In genomic region chr13:15079148-15079547, GRCm38 (mm10) we compare ENCODE assay signal across 18 mouse cellular contexts.
DNase-seq lines count a peak whose midpoint lies in the region; ATAC-seq and TF ChIP-seq lines count a peak whose summit lies in the region.
"Had no signal": no experiment of that assay in that cellular context is flagged by ENCODE, and none has a peak within 500 bp of the region (broad histone marks: within the 10 kb centered on the region; RNA-seq: fewer than 3 reads in every experiment).

No protein-coding gene starts in this region.

- H3K9me3 ChIP-seq in forebrain, embryonic 14.5 days (replicated peaks; ENCODE audit: control insufficient read depth, low read length) = no peaks in the 10 kb centered on the region
- no peaks in the 10 kb centered on the region for H3K9me3 ChIP-seq in forebrain, embryonic 11.5 days (ENCODE audit: control insufficient read depth, low read length)
- 0 out of 2 replicates have a peak, but pooled peaks cover 4% of the 10 kb centered on the region for H3K9me3 ChIP-seq in midbrain, postnatal 0 days (ENCODE audit: low read length)
- no peaks in the 10 kb centered on the region for H3K9me3 ChIP-seq in midbrain, embryonic 16.5 days (replicated peaks; ENCODE audit: control insufficient read depth, low read length, poor library complexity, severe bottlenecking)
- H3K9me3 ChIP-seq in forebrain, embryonic 16.5 days (ENCODE audit: control insufficient read depth, low read length) = peaks cover 5% of the 10 kb centered on the region; the same call in 1 of the 2 replicates
- H3K9me3 ChIP-seq: embryonic facial prominence, embryonic 15.5 days had no signal

- DNase-seq in forebrain, embryonic 14.5 days (ENCODE audit: low spot score) = peak; percentile 16
- no peak for DNase-seq in forebrain, embryonic 11.5 days (ENCODE audit: low spot score)
- peak; percentile 51 for DNase-seq in midbrain, postnatal 0 days (ENCODE audit: low spot score)
- DNase-seq in mesoderm, embryonic 11.5 days (ENCODE audit: low read depth, low spot score) = peak; percentile 17
- DNase-seq in urinary bladder, postnatal 25 days (ENCODE audit: low spot score) = no peak
- DNase-seq: adrenal gland, adult 8-10 months; B cell, adult 2 months; cerebellum, adult 11 months; cerebellum, postnatal 36 days; gastrocnemius, postnatal 14 days; heart, adult 2 months; right cerebral cortex, adult 18-20 months; thymus, adult 18-20 months had no signal

- no peaks in the 10 kb centered on the region for H3K4me1 ChIP-seq in forebrain, embryonic 14.5 days (ENCODE audit: control insufficient read depth, insufficient read depth, low read length)
- H3K4me1 ChIP-seq in forebrain, embryonic 11.5 days (replicated peaks; ENCODE audit: control insufficient read depth, insufficient read depth, low read length) = no peaks in the 10 kb centered on the region
- H3K4me1 ChIP-seq in midbrain, postnatal 0 days (ENCODE audit: insufficient read depth, low read length) = no peaks in the 10 kb centered on the region
- H3K4me1 ChIP-seq in midbrain, embryonic 16.5 days (ENCODE audit: control insufficient read depth, insufficient read depth, low read length) = no peaks in the 10 kb centered on the region
- no peaks in the 10 kb centered on the region for H3K4me1 ChIP-seq in forebrain, embryonic 16.5 days (replicated peaks; ENCODE audit: control insufficient read depth, insufficient read depth, low read length)

- H3K36me3 ChIP-seq in forebrain, embryonic 14.5 days (ENCODE audit: control insufficient read depth, insufficient read depth, low read length) = no peaks in the 10 kb centered on the region
- H3K36me3 ChIP-seq in forebrain, embryonic 11.5 days (ENCODE audit: control insufficient read depth, insufficient read depth, low read length) = no peaks in the 10 kb centered on the region
- H3K36me3 ChIP-seq in midbrain, postnatal 0 days (ENCODE audit: insufficient read depth, low read length) = no peaks in the 10 kb centered on the region
- H3K36me3 ChIP-seq in midbrain, embryonic 16.5 days (ENCODE audit: control insufficient read depth, insufficient read depth, low read length) = no peaks in the 10 kb centered on the region
- H3K36me3 ChIP-seq in forebrain, embryonic 16.5 days (ENCODE audit: control insufficient read depth, insufficient read depth) = no peaks in the 10 kb centered on the region
- H3K36me3 ChIP-seq: embryonic facial prominence, embryonic 15.5 days had no signal

- H3K27me3 ChIP-seq in forebrain, embryonic 14.5 days (replicated peaks; ENCODE audit: control insufficient read depth, insufficient read depth, low read length) = no peaks in the 10 kb centered on the region
- H3K27me3 ChIP-seq in forebrain, embryonic 11.5 days (ENCODE audit: control insufficient read depth, insufficient read depth, low read length) = no peaks in the 10 kb centered on the region
- no peaks in the 10 kb centered on the region for H3K27me3 ChIP-seq in midbrain, postnatal 0 days (ENCODE audit: insufficient read depth, low read length)
- no peaks in the 10 kb centered on the region for H3K27me3 ChIP-seq in midbrain, embryonic 16.5 days (ENCODE audit: control insufficient read depth, insufficient read depth, low read depth, low read length)
- no peaks in the 10 kb centered on the region for H3K27me3 ChIP-seq in forebrain, embryonic 16.5 days (replicated peaks; ENCODE audit: control insufficient read depth, insufficient read depth, low read length)
- H3K27me3 ChIP-seq: embryonic facial prominence, embryonic 15.5 days had no signal

- H3K27ac ChIP-seq in forebrain, embryonic 14.5 days (ENCODE audit: low read depth, low read length) = no peak overlapping the region
- no peak overlapping the region for H3K27ac ChIP-seq in forebrain, embryonic 11.5 days (ENCODE audit: low read depth, low read length)
- H3K27ac ChIP-seq in midbrain, postnatal 0 days (ENCODE audit: low read depth, low read length) = no peak overlapping the region
- no peak overlapping the region for H3K27ac ChIP-seq in midbrain, embryonic 16.5 days (ENCODE audit: low read length)
- no peak overlapping the region for H3K27ac ChIP-seq in forebrain, embryonic 16.5 days (ENCODE audit: low read length)
- H3K27ac ChIP-seq: embryonic facial prominence, embryonic 15.5 days; heart, adult 2 months had no signal

- ATAC-seq in forebrain, embryonic 14.5 days = no peak; the same call in 1 of the 2 replicates
- ATAC-seq in forebrain, embryonic 11.5 days (replicated peaks; ENCODE audit: low FRiP score) = no peak
- ATAC-seq in midbrain, postnatal 0 days (ENCODE audit: low FRiP score) = no peak
- ATAC-seq in midbrain, embryonic 16.5 days = no peak
- peak; percentile 79 for ATAC-seq in forebrain, embryonic 16.5 days
- ATAC-seq: inflammation-experienced regulatory T-cells, adult 6 months had no signal

- no peak overlapping the region for H3K9ac ChIP-seq in forebrain, embryonic 14.5 days (ENCODE audit: low read length)
- H3K9ac ChIP-seq in forebrain, embryonic 11.5 days (ENCODE audit: low read length) = no peak overlapping the region
- H3K9ac ChIP-seq in midbrain, postnatal 0 days (replicated peaks; ENCODE audit: low read length, poor library complexity, severe bottlenecking) = no peak overlapping the region
- no peak overlapping the region for H3K9ac ChIP-seq in midbrain, embryonic 16.5 days (ENCODE audit: low read depth, low read length)
- no peak overlapping the region for H3K9ac ChIP-seq in forebrain, embryonic 16.5 days (replicated peaks; ENCODE audit: low read depth, low read length)
- H3K9ac ChIP-seq: embryonic facial prominence, embryonic 15.5 days had no signal

- H3K4me2 ChIP-seq in forebrain, embryonic 14.5 days (ENCODE audit: low read length) = no peak overlapping the region
- H3K4me2 ChIP-seq in forebrain, embryonic 11.5 days (ENCODE audit: low read depth, low read length, severe bottlenecking) = no peak overlapping the region
- no peak overlapping the region for H3K4me2 ChIP-seq in midbrain, postnatal 0 days (ENCODE audit: low read depth, low read length, poor library complexity, severe bottlenecking)
- no peak overlapping the region for H3K4me2 ChIP-seq in midbrain, embryonic 16.5 days (ENCODE audit: low read length)
- H3K4me2 ChIP-seq in forebrain, embryonic 16.5 days (ENCODE audit: low read length) = no peak overlapping the region
- H3K4me2 ChIP-seq: embryonic facial prominence, embryonic 15.5 days; midbrain, embryonic 11.5 days had no signal

- H3K4me3 ChIP-seq in forebrain, embryonic 14.5 days (ENCODE audit: low read depth, low read length) = no peak overlapping the region
- no peak overlapping the region for H3K4me3 ChIP-seq in forebrain, embryonic 11.5 days (ENCODE audit: low read depth, low read length)
- H3K4me3 ChIP-seq in midbrain, postnatal 0 days (ENCODE audit: low read depth, low read length) = no peak overlapping the region
- H3K4me3 ChIP-seq in midbrain, embryonic 16.5 days (ENCODE audit: low read depth, low read length) = no peak overlapping the region
- no peak overlapping the region for H3K4me3 ChIP-seq in forebrain, embryonic 16.5 days (replicated peaks; ENCODE audit: low read length)
- H3K4me3 ChIP-seq: embryonic facial prominence, embryonic 15.5 days; heart, adult 2 months had no signal

- TF ChIP-seq CTCF in midbrain, postnatal 0 days (IDR thresholded peaks at IDR 0.05) = no peak

Comparison
In these comparisons a context has a peak if more than half of its experiments do, and no peak if none do; other contexts are left out.
1. DNase-seq: peak in forebrain, embryonic 14.5 days (single experiment), midbrain, postnatal 0 days (single experiment) and mesoderm, embryonic 11.5 days (single experiment); none in forebrain, embryonic 11.5 days (single experiment) and urinary bladder, postnatal 25 days (single experiment).